Mouse (Mus musculus): ENCODE data around the gene Rhcg.

- TF ChIP-seq CTCF (conservative IDR thresholded peaks at IDR 0.05; ENCODE audit: insufficient read depth, insufficient read length, low read depth, low read length) (no peak), POLR2A (IDR thresholded peaks at IDR 0.05; ENCODE audit: low read depth, low read length) (peak; percentile 71)
Observed at GRCm38 (mm10) chr7:79617418-79617817, at the start of gene Rhcg.

All from kidney, adult 2 months (tissue).